Mouse (Mus musculus) embryonic fibroblast, embryonic 13.5 days (primary cell): ENCODE data around the gene Phldb3.

ENCODE experiments used
- CTCF ChIP-seq: IDR thresholded peaks from 2 replicates; pipeline ENCODE4 v1.5.1; 2011; ENCODE audit warnings: mild to moderate bottlenecking, control low read depth, low read length, moderate library complexity, borderline replicate concordance; ENCODE audit not compliant: insufficient read depth
- POLR2A ChIP-seq: IDR thresholded peaks from 2 replicates; pipeline ENCODE4 v1.6.1; 2011; ENCODE audit warnings: low read depth, mild to moderate bottlenecking, control low read depth, low read length, moderate library complexity

- TF ChIP-seq CTCF, result no peak
- no peak for TF ChIP-seq POLR2A
Measured at GRCm38 (mm10) chr7:24588336-24588735, 22.2 kb upstream of the Phldb3 start.
